Mouse (Mus musculus) embryonic facial prominence, embryonic 12.5 days (tissue): ENCODE data around the gene Prkag2. TPM values are rescaled to one million over a fixed set of nuclear protein-coding genes. Genes with fewer than 3 reads are reported as not detected.

Source experiments
- ATAC-seq: fragments of 200-750 bp; cut with Nextera tagmentation; 2 replicates; pipeline ENCODE4 v1.8.0; 2017; ENCODE audit not compliant: insufficient number of reproducible peaks, insufficient read depth, low FRiP score, low TSS enrichment
- H3K27ac ChIP-seq: fragments of 300-500 bp; sonication (generic); 2 replicates; pipeline ENCODE4 v1.5.1; 2016; ENCODE audit warnings: mild to moderate bottlenecking
- H3K27me3 ChIP-seq: fragments of 300-500 bp; sonication (generic); 2 replicates; pipeline ENCODE4 v1.6.1; 2016; ENCODE audit warnings: mild to moderate bottlenecking, moderate library complexity
- H3K36me3 ChIP-seq: fragments of 300-500 bp; sonication (generic); 2 replicates; pipeline ENCODE4 v1.6.1; 2016; ENCODE audit warnings: mild to moderate bottlenecking
- H3K4me1 ChIP-seq: fragments of 300-500 bp; sonication (generic); 2 replicates; pipeline ENCODE4 v1.6.1; 2016
- H3K4me2 ChIP-seq: fragments of 300-500 bp; sonication (generic); replicated peaks from 2 replicates; pipeline ENCODE4 v1.6.1; 2016; ENCODE audit warnings: mild to moderate bottlenecking, moderate library complexity
- H3K4me3 ChIP-seq: fragments of 300-500 bp; sonication (generic); 2 replicates; pipeline ENCODE4 v1.5.1; 2016; ENCODE audit warnings: mild to moderate bottlenecking
- H3K9ac ChIP-seq: fragments of 300-500 bp; sonication (generic); 2 replicates; pipeline ENCODE4 v1.6.1; 2016; ENCODE audit warnings: mild to moderate bottlenecking, moderate library complexity
- H3K9me3 ChIP-seq: fragments of 300-500 bp; sonication (generic); 2 replicates; pipeline ENCODE4 v1.6.1; 2016; ENCODE audit warnings: mild to moderate bottlenecking, moderate library complexity
- WGBS: fragments of 180-500 bp; shearing (Covaris S2); methylation state at CpG from one replicate; pipeline ENCODE4 v1.1.7; 2016; 5-methylcytosine and 5-hydroxymethylcytosine counted together
- polyA plus RNA-seq: library from polyadenylated mRNA; unstranded; fragments of >200 nt; fragmentation: Nextera tagmentation; extraction: Ambion mirVana; gene quantifications from 2 replicates; pipeline ENCODE4 v1.2.1, GENCODE M21; 2016

The Prkag2 gene
- polyA plus RNA-seq, 1 experiment from 2014 or later: 32.2 TPM

GRCm38 (mm10) chr5:25101126-25101523 lies 683 bp upstream of the Prkag2 start:
- ATAC-seq: peak; percentile 32; the same call in 1 of the 2 replicates
- H3K27me3 ChIP-seq: peaks cover 66% of the 10 kb centered on the region
- WGBS: under 1% methylated on average over 25 of the region's 25 CpGs

GRCm38 (mm10) chr5:25100157-25100515 lies 306 bp downstream of the Prkag2 start:
- peaks cover 66% of the 10 kb centered on the region for H3K27me3 ChIP-seq
- H3K9ac ChIP-seq: peak overlapping the region; percentile 48; the same call in 1 of the 2 replicates
- under 1% methylated on average over 26 of the region's 26 CpGs for WGBS
- H3K36me3 ChIP-seq: no peaks in the 10 kb centered on the region
- no peaks in the 10 kb centered on the region for H3K9me3 ChIP-seq
- H3K27ac ChIP-seq: no peak overlapping the region
- peak overlapping the region; percentile 85 for H3K4me2 ChIP-seq
- ATAC-seq: no peak
- H3K4me3 ChIP-seq: peak overlapping the region; percentile 44
- H3K4me1 ChIP-seq: peaks cover 6% of the 10 kb centered on the region; the same call in 1 of the 2 replicates

More at GRCm38 (mm10) chr5:25101126-25101523, 683 bp upstream of the Prkag2 start:
- Histone ChIP-seq H3K36me3 (no peaks in the 10 kb centered on the region), H3K4me2 (peak overlapping the region; percentile 85), H3K9me3 (no peaks in the 10 kb centered on the region), H3K27ac (no peak overlapping the region), H3K4me1 (peaks cover 6% of the 10 kb centered on the region; the same call in 1 of the 2 replicates), H3K4me3 (peak overlapping the region; percentile 44), H3K9ac (peak overlapping the region; percentile 41)

GRCm38 (mm10) chr5:25099367-25100156 lies 880 bp downstream of the Prkag2 start:
- ATAC-seq: peak; percentile 62; the same call in 1 of the 2 replicates
- Histone ChIP-seq H3K4me2 (peak overlapping the region; percentile 85), H3K27me3 (peaks cover 66% of the 10 kb centered on the region), H3K4me3 (peak overlapping the region; percentile 44), H3K36me3 (no peaks in the 10 kb centered on the region), H3K4me1 (peaks cover 6% of the 10 kb centered on the region; the same call in 1 of the 2 replicates), H3K27ac (no peak overlapping the region), H3K9ac (peak overlapping the region; percentile 48), H3K9me3 (no peaks in the 10 kb centered on the region)
- under 1% methylated on average over 45 of the region's 45 CpGs for WGBS

- Histone ChIP-seq H3K27ac (no peak overlapping the region), H3K4me1 (peaks cover 6% of the 10 kb centered on the region; the same call in 1 of the 2 replicates), H3K4me3 (no peak overlapping the region), H3K9me3 (no peaks in the 10 kb centered on the region), H3K9ac (no peak overlapping the region), H3K4me2 (no peak overlapping the region), H3K36me3 (no peaks in the 10 kb centered on the region), H3K27me3 (peaks cover 62% of the 10 kb centered on the region)
- WGBS: 67% methylated on average over 3 of the region's 3 CpGs
- no peak for ATAC-seq
These were observed 2.6 kb downstream of the Prkag2 start for GRCm38 (mm10) chr5:25097891-25098290.

DNA sequence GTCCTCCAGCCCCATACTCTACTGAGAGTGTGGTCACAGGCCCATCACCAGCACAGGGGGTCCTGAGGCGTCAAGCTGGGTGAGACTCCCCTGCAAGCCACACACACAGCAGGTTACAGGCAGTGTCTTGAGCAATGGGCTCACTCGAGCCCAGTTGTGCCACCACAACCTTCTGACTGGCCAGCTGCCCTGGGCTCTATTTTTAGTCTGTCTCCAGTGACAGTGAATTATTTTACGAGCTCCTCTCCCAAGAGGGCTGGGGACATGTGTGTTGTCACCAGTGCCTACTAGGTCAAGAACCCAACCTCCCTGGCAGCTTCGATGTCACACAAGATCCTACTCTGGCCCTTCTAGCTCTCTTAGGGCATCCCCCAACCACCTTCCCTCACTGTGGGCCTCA lies 4.0 kb downstream of the Prkag2 start:
- Histone ChIP-seq H3K27ac (no peak overlapping the region), H3K9me3 (no peaks in the 10 kb centered on the region), H3K4me2 (no peak overlapping the region), H3K4me3 (no peak overlapping the region), H3K27me3 (peaks cover 50% of the 10 kb centered on the region), H3K4me1 (peaks cover 6% of the 10 kb centered on the region; the same call in 1 of the 2 replicates), H3K9ac (no peak overlapping the region), H3K36me3 (no peaks in the 10 kb centered on the region)
- no peak for ATAC-seq
- WGBS: 73% methylated on average over 4 of the region's 4 CpGs

DNA sequence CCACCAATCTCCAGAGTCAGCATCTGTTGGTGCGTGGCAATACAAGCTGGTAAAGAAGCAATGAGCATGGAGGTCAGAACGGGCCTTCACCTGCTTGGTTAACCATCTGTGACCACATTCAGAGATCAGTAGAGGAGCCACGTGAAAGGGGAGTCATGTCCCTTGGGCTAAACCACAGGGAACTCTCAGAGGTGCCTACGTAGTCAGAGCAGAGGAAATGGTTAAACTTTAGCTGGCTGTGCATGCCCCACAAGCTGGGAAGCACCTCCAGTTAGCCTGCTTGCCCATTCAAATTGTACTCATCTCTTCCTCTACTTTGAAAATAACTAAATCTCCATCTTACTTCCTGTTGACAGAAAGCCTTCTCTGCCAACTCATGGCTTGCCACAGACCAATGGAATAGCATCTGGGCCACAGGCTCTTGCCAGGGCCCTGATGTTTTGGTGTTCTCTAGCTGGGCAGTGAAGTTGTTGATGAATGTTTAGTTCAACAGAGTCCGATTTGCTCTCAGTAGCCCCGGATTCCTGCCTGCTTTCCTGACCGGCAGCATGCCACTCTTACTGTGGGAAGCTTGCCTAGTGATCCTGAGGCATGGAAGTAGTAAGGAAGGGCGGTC lies 7.7 kb downstream of the Prkag2 start:
- WGBS: 79% methylated on average over 8 of the region's 8 CpGs
- no peak for ATAC-seq

GRCm38 (mm10) chr5:25089258-25089972 lies 11.0 kb downstream of the Prkag2 start:
- ATAC-seq: no peak
- WGBS: 77% methylated on average over 6 of the region's 6 CpGs

More for the DNA sequence above, 7.7 kb downstream of the Prkag2 start:
- Histone ChIP-seq H3K4me2 (no peak overlapping the region), H3K9ac (no peak overlapping the region), H3K27me3 (peaks cover 13% of the 10 kb centered on the region), H3K4me3 (no peak overlapping the region), H3K27ac (no peak overlapping the region), H3K4me1 (no peaks in the 10 kb centered on the region), H3K36me3 (no peaks in the 10 kb centered on the region), H3K9me3 (no peaks in the 10 kb centered on the region)

GRCm38 (mm10) chr5:25088633-25089032 lies 11.8 kb downstream of the Prkag2 start:
- Histone ChIP-seq H3K9ac (no peak overlapping the region), H3K27me3 (no peaks in the 10 kb centered on the region), H3K4me3 (no peak overlapping the region), H3K4me1 (no peaks in the 10 kb centered on the region), H3K36me3 (no peaks in the 10 kb centered on the region), H3K4me2 (no peak overlapping the region), H3K9me3 (no peaks in the 10 kb centered on the region), H3K27ac (no peak overlapping the region)
- WGBS: 65% methylated on average over 4 of the region's 4 CpGs
- ATAC-seq: no peak

More at GRCm38 (mm10) chr5:25089258-25089972, 11.0 kb downstream of the Prkag2 start:
- Histone ChIP-seq H3K9ac (no peak overlapping the region), H3K4me3 (no peak overlapping the region), H3K27me3 (no peaks in the 10 kb centered on the region), H3K9me3 (no peaks in the 10 kb centered on the region), H3K27ac (no peak overlapping the region), H3K4me2 (no peak overlapping the region), H3K4me1 (no peaks in the 10 kb centered on the region), H3K36me3 (no peaks in the 10 kb centered on the region)

DNA sequence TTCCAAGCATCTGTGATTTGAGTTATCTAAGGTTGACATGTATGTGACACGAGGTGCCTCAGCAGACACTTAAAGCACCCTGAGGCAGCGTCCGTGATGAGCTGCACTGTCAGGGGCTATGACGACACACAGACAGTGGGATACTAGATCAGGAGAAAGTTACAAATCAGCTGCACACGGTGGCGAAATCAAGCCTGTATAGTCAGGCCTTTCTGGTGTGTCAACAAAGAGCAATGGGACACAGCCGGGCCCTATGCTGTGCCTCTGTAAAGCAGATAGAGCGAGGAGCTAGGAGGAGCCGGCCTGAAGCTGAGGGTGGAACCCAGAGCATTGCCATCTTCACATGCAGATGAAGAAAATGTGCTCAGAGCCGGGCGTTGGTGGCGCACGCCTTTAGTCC lies 12.3 kb downstream of the Prkag2 start:
- H3K36me3 ChIP-seq: no peaks in the 10 kb centered on the region
- no peak overlapping the region for H3K4me2 ChIP-seq
- no peaks in the 10 kb centered on the region for H3K4me1 ChIP-seq
- H3K9me3 ChIP-seq: no peaks in the 10 kb centered on the region
- H3K27ac ChIP-seq: no peak overlapping the region
- no peak for ATAC-seq
- H3K4me3 ChIP-seq: no peak overlapping the region
- 84% methylated on average over 13 of the region's 13 CpGs for WGBS
- no peak overlapping the region for H3K9ac ChIP-seq
- H3K27me3 ChIP-seq: no peaks in the 10 kb centered on the region

DNA sequence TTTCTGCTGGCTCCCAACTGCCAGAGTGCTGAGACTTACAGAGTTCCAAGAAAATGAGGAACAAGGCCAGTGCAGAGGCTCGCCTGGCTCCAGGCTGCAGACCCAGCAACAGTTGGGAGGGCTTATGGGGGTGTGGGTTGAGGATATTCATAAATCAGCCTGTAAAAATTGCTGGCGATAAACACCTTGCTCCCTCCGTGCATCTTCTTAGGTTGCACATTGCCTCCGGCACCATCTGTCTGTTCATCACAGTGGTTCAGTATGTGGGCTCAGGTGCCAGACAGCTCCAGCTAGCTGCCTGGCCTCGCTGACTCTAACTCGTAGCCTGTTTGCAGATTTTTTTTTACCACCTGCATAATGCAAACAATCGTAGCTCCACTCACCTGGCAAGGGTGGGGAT lies 13.4 kb downstream of the Prkag2 start:
- Histone ChIP-seq H3K36me3 (no peaks in the 10 kb centered on the region), H3K4me2 (no peak overlapping the region), H3K9me3 (no peaks in the 10 kb centered on the region), H3K27me3 (no peaks in the 10 kb centered on the region), H3K9ac (no peak overlapping the region), H3K27ac (no peak overlapping the region), H3K4me1 (no peaks in the 10 kb centered on the region), H3K4me3 (no peak overlapping the region)
- ATAC-seq: no peak
- 85% methylated on average over 7 of the region's 7 CpGs for WGBS

GRCm38 (mm10) chr5:25086234-25086633 lies 14.2 kb downstream of the Prkag2 start:
- no peaks in the 10 kb centered on the region for H3K27me3 ChIP-seq
- 65% methylated on average over 4 of the region's 4 CpGs for WGBS

More at GRCm38 (mm10) chr5:25086234-25086633, 14.2 kb downstream of the Prkag2 start:
- Histone ChIP-seq H3K4me1 (no peaks in the 10 kb centered on the region), H3K9ac (no peak overlapping the region), H3K36me3 (no peaks in the 10 kb centered on the region), H3K27ac (no peak overlapping the region), H3K4me2 (no peak overlapping the region), H3K9me3 (no peaks in the 10 kb centered on the region), H3K4me3 (no peak overlapping the region)
- ATAC-seq: no peak
